Mouse (Mus musculus): ENCODE results near the gene Zbtb18. TPM values are rescaled to one million over a fixed set of nuclear protein-coding genes. Genes with fewer than 3 reads are reported as not detected.

The Zbtb18 gene
- polyA plus RNA-seq, 1 experiment from 2014 or later, result 3.2 TPM

GRCm38 (mm10) chr1:177427862-177428261 is 14.3 kb upstream of the Zbtb18 start:
- Histone ChIP-seq H3K36me3 (ENCODE audit: control insufficient read depth, insufficient read depth, low read length) (no peaks in the 10 kb centered on the region), H3K9me3 (replicated peaks; ENCODE audit: control insufficient read depth, low read length) (no peaks in the 10 kb centered on the region), H3K4me3 (ENCODE audit: low read depth, low read length) (no peak overlapping the region), H3K4me1 (ENCODE audit: control insufficient read depth, insufficient read depth, low read length) (no peaks in the 10 kb centered on the region), H3K4me2 (no peak overlapping the region), H3K27me3 (ENCODE audit: control insufficient read depth, insufficient read depth, low read length) (no peaks in the 10 kb centered on the region), H3K27ac (ENCODE audit: low read depth, low read length) (no peak overlapping the region), H3K9ac (ENCODE audit: low read depth, low read length) (no peak overlapping the region)
- 68% methylated on average over 5 of the region's 5 CpGs for WGBS (ENCODE audit: insufficient replicate concordance)
- no peak for ATAC-seq (replicated peaks; ENCODE audit: insufficient number of reproducible peaks, low FRiP score, low TSS enrichment)

GRCm38 (mm10) chr1:177428338-177428737 is 13.8 kb upstream of the Zbtb18 start:
- Histone ChIP-seq H3K4me2 (no peak overlapping the region), H3K9me3 (replicated peaks; ENCODE audit: control insufficient read depth, low read length) (no peaks in the 10 kb centered on the region), H3K9ac (ENCODE audit: low read depth, low read length) (no peak overlapping the region), H3K27me3 (ENCODE audit: control insufficient read depth, insufficient read depth, low read length) (no peaks in the 10 kb centered on the region), H3K36me3 (ENCODE audit: control insufficient read depth, insufficient read depth, low read length) (no peaks in the 10 kb centered on the region), H3K27ac (ENCODE audit: low read depth, low read length) (no peak overlapping the region), H3K4me3 (ENCODE audit: low read depth, low read length) (no peak overlapping the region), H3K4me1 (ENCODE audit: control insufficient read depth, insufficient read depth, low read length) (no peaks in the 10 kb centered on the region)
- 75% methylated on average over 14 of the region's 14 CpGs for WGBS (ENCODE audit: insufficient replicate concordance)
- ATAC-seq (replicated peaks; ENCODE audit: insufficient number of reproducible peaks, low FRiP score, low TSS enrichment), result no peak

GRCm38 (mm10) chr1:177429067-177429466 is 13.1 kb upstream of the Zbtb18 start:
- H3K9ac ChIP-seq (ENCODE audit: low read depth, low read length), result no peak overlapping the region
- H3K4me1 ChIP-seq (ENCODE audit: control insufficient read depth, insufficient read depth, low read length), result no peaks in the 10 kb centered on the region
- H3K9me3 ChIP-seq (replicated peaks; ENCODE audit: control insufficient read depth, low read length), result no peaks in the 10 kb centered on the region
- H3K36me3 ChIP-seq (ENCODE audit: control insufficient read depth, insufficient read depth, low read length), result no peaks in the 10 kb centered on the region
- no peak overlapping the region for H3K4me3 ChIP-seq (ENCODE audit: low read depth, low read length)
- no peaks in the 10 kb centered on the region for H3K27me3 ChIP-seq (ENCODE audit: control insufficient read depth, insufficient read depth, low read length)
- 68% methylated on average over 4 of the region's 4 CpGs for WGBS (ENCODE audit: insufficient replicate concordance)
- no peak overlapping the region for H3K27ac ChIP-seq (ENCODE audit: low read depth, low read length)
- no peak overlapping the region for H3K4me2 ChIP-seq
- ATAC-seq (replicated peaks; ENCODE audit: insufficient number of reproducible peaks, low FRiP score, low TSS enrichment), result no peak

- ATAC-seq (replicated peaks; ENCODE audit: insufficient number of reproducible peaks, low FRiP score, low TSS enrichment), result no peak
- Histone ChIP-seq H3K4me3 (ENCODE audit: low read depth, low read length) (peak overlapping the region; percentile 82), H3K9ac (ENCODE audit: low read depth, low read length) (no peak overlapping the region), H3K36me3 (ENCODE audit: control insufficient read depth, insufficient read depth, low read length) (no peaks in the 10 kb centered on the region), H3K27me3 (ENCODE audit: control insufficient read depth, insufficient read depth, low read length) (no peaks in the 10 kb centered on the region), H3K27ac (ENCODE audit: low read depth, low read length) (no peak overlapping the region), H3K4me2 (peak overlapping the region; percentile 80), H3K9me3 (replicated peaks; ENCODE audit: control insufficient read depth, low read length) (no peaks in the 10 kb centered on the region), H3K4me1 (ENCODE audit: control insufficient read depth, insufficient read depth, low read length) (peaks cover 15% of the 10 kb centered on the region)
- WGBS (ENCODE audit: insufficient replicate concordance), result 16% methylated on average over 2 of the region's 2 CpGs
Observed at GRCm38 (mm10) chr1:177440411-177440810, 1.7 kb upstream of the Zbtb18 start.

GRCm38 (mm10) chr1:177440981-177441491 is 1.1 kb upstream of the Zbtb18 start:
- Histone ChIP-seq H3K9me3 (replicated peaks; ENCODE audit: control insufficient read depth, low read length) (no peaks in the 10 kb centered on the region), H3K4me1 (ENCODE audit: control insufficient read depth, insufficient read depth, low read length) (peaks cover 20% of the 10 kb centered on the region), H3K9ac (ENCODE audit: low read depth, low read length) (peak overlapping the region; percentile 77), H3K27me3 (ENCODE audit: control insufficient read depth, insufficient read depth, low read length) (no peaks in the 10 kb centered on the region), H3K4me2 (peak overlapping the region; percentile 80), H3K27ac (ENCODE audit: low read depth, low read length) (peak overlapping the region; percentile 96), H3K4me3 (ENCODE audit: low read depth, low read length) (peak overlapping the region; percentile 82), H3K36me3 (ENCODE audit: control insufficient read depth, insufficient read depth, low read length) (no peaks in the 10 kb centered on the region)
- ATAC-seq (replicated peaks; ENCODE audit: insufficient number of reproducible peaks, low FRiP score, low TSS enrichment), result no peak
- under 1% methylated on average over 6 of the region's 6 CpGs for WGBS (ENCODE audit: insufficient replicate concordance)

- peak overlapping the region; percentile 96 for H3K27ac ChIP-seq (ENCODE audit: low read depth, low read length)
- H3K9me3 ChIP-seq (replicated peaks; ENCODE audit: control insufficient read depth, low read length), result no peaks in the 10 kb centered on the region
- peak overlapping the region; percentile 80 for H3K4me2 ChIP-seq
- ATAC-seq (replicated peaks; ENCODE audit: insufficient number of reproducible peaks, low FRiP score, low TSS enrichment), result peak; percentile 100
- peak overlapping the region; percentile 82 for H3K4me3 ChIP-seq (ENCODE audit: low read depth, low read length)
- H3K36me3 ChIP-seq (ENCODE audit: control insufficient read depth, insufficient read depth, low read length), result no peaks in the 10 kb centered on the region
- H3K4me1 ChIP-seq (ENCODE audit: control insufficient read depth, insufficient read depth, low read length), result peaks cover 20% of the 10 kb centered on the region
- no peaks in the 10 kb centered on the region for H3K27me3 ChIP-seq (ENCODE audit: control insufficient read depth, insufficient read depth, low read length)
- H3K9ac ChIP-seq (ENCODE audit: low read depth, low read length), result peak overlapping the region; percentile 77
- under 1% methylated on average over 73 of the region's 87 CpGs for WGBS (ENCODE audit: insufficient replicate concordance)
Observed at GRCm38 (mm10) chr1:177441492-177442195, 507 bp upstream of the Zbtb18 start.

- Histone ChIP-seq H3K4me3 (ENCODE audit: low read depth, low read length) (peak overlapping the region; percentile 82), H3K27ac (ENCODE audit: low read depth, low read length) (peak overlapping the region; percentile 88), H3K36me3 (ENCODE audit: control insufficient read depth, insufficient read depth, low read length) (peaks cover 4% of the 10 kb centered on the region; the same call in 1 of the 2 replicates), H3K27me3 (ENCODE audit: control insufficient read depth, insufficient read depth, low read length) (no peaks in the 10 kb centered on the region), H3K4me1 (ENCODE audit: control insufficient read depth, insufficient read depth, low read length) (peaks cover 22% of the 10 kb centered on the region), H3K4me2 (peak overlapping the region; percentile 95), H3K9me3 (replicated peaks; ENCODE audit: control insufficient read depth, low read length) (no peaks in the 10 kb centered on the region), H3K9ac (ENCODE audit: low read depth, low read length) (peak overlapping the region; percentile 85)
- no peak for ATAC-seq (replicated peaks; ENCODE audit: insufficient number of reproducible peaks, low FRiP score, low TSS enrichment)
- WGBS (ENCODE audit: insufficient replicate concordance), result under 1% methylated on average over 50 of the region's 62 CpGs
Observed at GRCm38 (mm10) chr1:177442821-177443723, 921 bp downstream of the Zbtb18 start.

GRCm38 (mm10) chr1:177443724-177444482 is 1.8 kb downstream of the Zbtb18 start:
- peak overlapping the region; percentile 85 for H3K9ac ChIP-seq (ENCODE audit: low read depth, low read length)
- peak overlapping the region; percentile 82 for H3K4me3 ChIP-seq (ENCODE audit: low read depth, low read length)
- H3K27ac ChIP-seq (ENCODE audit: low read depth, low read length), result 0 out of 2 replicates have a peak overlapping the region, but pooled peaks have one; percentile 88
- peak overlapping the region; percentile 95 for H3K4me2 ChIP-seq
- ATAC-seq (replicated peaks; ENCODE audit: insufficient number of reproducible peaks, low FRiP score, low TSS enrichment), result no peak
- H3K27me3 ChIP-seq (ENCODE audit: control insufficient read depth, insufficient read depth, low read length), result no peaks in the 10 kb centered on the region
- peaks cover 22% of the 10 kb centered on the region for H3K4me1 ChIP-seq (ENCODE audit: control insufficient read depth, insufficient read depth, low read length)
- no peaks in the 10 kb centered on the region for H3K9me3 ChIP-seq (replicated peaks; ENCODE audit: control insufficient read depth, low read length)
- peaks cover 4% of the 10 kb centered on the region; the same call in 1 of the 2 replicates for H3K36me3 ChIP-seq (ENCODE audit: control insufficient read depth, insufficient read depth, low read length)
- 43% methylated on average over 9 of the region's 9 CpGs for WGBS (ENCODE audit: insufficient replicate concordance)

Data from heart, embryonic 11.5 days (tissue).